Mouse (Mus musculus): Measurements from ENCODE around the gene Neu4. TPM values are rescaled to one million over a fixed set of nuclear protein-coding genes. Genes with fewer than 3 reads are reported as not detected.

The Neu4 gene
- total RNA-seq (2023): not detected in 2 replicates

GRCm38 (mm10) chr1:94020151-94020550, at the start of gene Neu4:
Gene Neu4, plus strand, starts transcription at chr1:94020451.

GRCm38 (mm10) chr1:93990209-93990608, 30.0 kb upstream of the Neu4 start, which contains the start of gene Gal3st2c:
Gene Gal3st2c, plus strand, starts transcription at chr1:93990509.

GRCm38 (mm10) chr1:94052373-94052772, 32.1 kb downstream of the Neu4 start, which contains the start of gene Pdcd1:
Gene Pdcd1, minus strand, starts transcription at chr1:94052553.

Other genes with a start within 250 kb of the Neu4 start
- gene Dtymk, start 218.5 kb upstream of the Neu4 start, total RNA-seq (2023): 28.1 and 38.4 TPM in 2 replicates
- 33.9 and 43.8 TPM in 2 replicates for gene Ing5, start 216.5 kb upstream of the Neu4 start, total RNA-seq (2023)
- 15.4 and 23.4 TPM in 2 replicates for gene D2hgdh, start 195.5 kb upstream of the Neu4 start, total RNA-seq (2023)
- gene Gal3st2, start 159.1 kb upstream of the Neu4 start, total RNA-seq (2023): 0.25 and 0.44 TPM in 2 replicates
- 0.47 TPM in 1 of 2 replicates, not detected in the other for gene Gal3st2b, start 102.1 kb upstream of the Neu4 start, total RNA-seq (2023)
- gene Gal3st2c, start 29.9 kb upstream of the Neu4 start, total RNA-seq (2023): 0.09 and 0.11 TPM in 2 replicates
- gene Pdcd1, start 32.1 kb downstream of the Neu4 start, total RNA-seq (2023): not detected in 2 replicates